Mouse (Mus musculus): ENCODE data around the gene Itpr2.

DNA sequence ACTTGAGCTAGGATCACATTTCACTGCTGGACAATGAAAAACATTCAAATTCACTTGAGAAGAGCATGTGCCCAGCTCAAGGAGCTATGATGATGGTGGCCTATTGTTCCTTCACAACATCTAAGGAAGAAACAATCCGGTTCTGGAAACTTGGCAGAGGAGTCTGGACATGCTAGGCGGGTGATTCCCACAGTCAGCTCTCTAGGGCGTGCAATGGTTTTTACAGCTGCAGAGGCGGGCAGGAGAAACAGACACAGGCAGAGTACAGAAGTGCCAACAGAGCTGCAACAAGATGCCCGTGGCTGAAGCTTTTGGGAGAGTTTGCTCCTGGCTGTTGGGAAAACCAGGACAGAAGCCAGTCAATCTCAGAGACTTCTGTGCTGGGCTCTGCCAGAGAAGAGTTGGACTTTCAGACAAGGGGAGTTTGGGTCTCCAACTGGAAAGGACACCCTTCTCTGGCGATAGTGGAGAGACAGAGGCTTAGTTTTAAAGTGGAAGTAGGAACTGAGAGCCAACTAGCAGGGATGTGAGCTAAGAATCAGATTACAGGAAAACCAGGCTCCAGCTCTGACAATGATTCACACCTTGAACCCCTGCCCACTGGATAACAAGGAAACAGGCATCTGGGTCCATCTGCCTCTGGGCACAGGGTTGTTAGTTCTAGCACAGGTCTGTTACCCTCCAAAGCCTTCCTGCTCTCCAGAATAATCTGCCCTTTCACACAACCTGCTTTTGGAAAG lies 28.6 kb downstream of the Itpr2 start:
- TF ChIP-seq CTCF (IDR thresholded peaks at IDR 0.05; ENCODE audit: borderline replicate concordance, insufficient read depth, low read depth, low read length) (no peak), POLR2A (IDR thresholded peaks at IDR 0.05; ENCODE audit: borderline replicate concordance, insufficient read depth, low read length) (no peak)

Measured in cerebellum, adult 2 months (tissue).